Mouse (Mus musculus): ENCODE results near the gene Klf1. TPM values are rescaled to one million over a fixed set of nuclear protein-coding genes. Genes with fewer than 3 reads are reported as not detected.

Gene Klf1
- polyA plus RNA-seq, 1 experiment from 2014 or later: 0.79 TPM

Small RNA genes lying within 50 kb of the gene (microRNA-seq; reads per million reads assigned to microRNA genes)
- gene Gm24197: not detected
- 4.0 reads per million, percentile 20 among the genes with 10 or more reads in this experiment for gene Mir7069

Other genes starting within 250 kb of the Klf1 start
- 16.9 and 17.8 TPM in 2 replicates for gene Ier2, start 239.1 kb upstream of the Klf1 start, polyA plus RNA-seq (2015; fragmentation: Nextera tagmentation; extraction: Ambion mirVana)
- gene Trmt1, start 215.6 kb upstream of the Klf1 start, polyA plus RNA-seq (2015; fragmentation: Nextera tagmentation; extraction: Ambion mirVana): 63.3 and 66.7 TPM in 2 replicates
- 16.3 and 17.2 TPM in 2 replicates for gene Nacc1, start 214.1 kb upstream of the Klf1 start, polyA plus RNA-seq (2015; fragmentation: Nextera tagmentation; extraction: Ambion mirVana)
- gene Lyl1, start 200.5 kb upstream of the Klf1 start, polyA plus RNA-seq (2015; fragmentation: Nextera tagmentation; extraction: Ambion mirVana): 3.4 and 4.2 TPM in 2 replicates
- gene G430095P16Rik, start 178.9 kb upstream of the Klf1 start, polyA plus RNA-seq (2015; fragmentation: Nextera tagmentation; extraction: Ambion mirVana): 0.97 and 1.8 TPM in 2 replicates
- 48.6 and 54.0 TPM in 2 replicates for gene Nfix, start 101.6 kb upstream of the Klf1 start, polyA plus RNA-seq (2015; fragmentation: Nextera tagmentation; extraction: Ambion mirVana)
- 12.3 and 13.4 TPM in 2 replicates for gene Dand5, start 79.1 kb upstream of the Klf1 start, polyA plus RNA-seq (2015; fragmentation: Nextera tagmentation; extraction: Ambion mirVana)
- gene Gadd45gip1, start 70.4 kb upstream of the Klf1 start, polyA plus RNA-seq (2015; fragmentation: Nextera tagmentation; extraction: Ambion mirVana): 35.5 and 36.1 TPM in 2 replicates
- 88.2 and 91.7 TPM in 2 replicates for gene Rad23a, start 61.3 kb upstream of the Klf1 start, polyA plus RNA-seq (2015; fragmentation: Nextera tagmentation; extraction: Ambion mirVana)
- gene Calr, start 55.0 kb upstream of the Klf1 start, polyA plus RNA-seq (2015; fragmentation: Nextera tagmentation; extraction: Ambion mirVana): 669 and 673 TPM in 2 replicates
- 126 and 127 TPM in 2 replicates for gene Farsa, start 44.9 kb upstream of the Klf1 start, polyA plus RNA-seq (2015; fragmentation: Nextera tagmentation; extraction: Ambion mirVana)
- gene Syce2, start 29.8 kb upstream of the Klf1 start, polyA plus RNA-seq (2015; fragmentation: Nextera tagmentation; extraction: Ambion mirVana): 18.4 and 22.0 TPM in 2 replicates
- 36.1 and 37.1 TPM in 2 replicates for gene Gcdh, start 8.0 kb upstream of the Klf1 start, polyA plus RNA-seq (2015; fragmentation: Nextera tagmentation; extraction: Ambion mirVana)
- 7.1 and 7.6 TPM in 2 replicates for gene Dnase2a, start 6.6 kb downstream of the Klf1 start, polyA plus RNA-seq (2015; fragmentation: Nextera tagmentation; extraction: Ambion mirVana)
- 76.2 and 84.8 TPM in 2 replicates for gene Mast1, start 35.4 kb downstream of the Klf1 start, polyA plus RNA-seq (2015; fragmentation: Nextera tagmentation; extraction: Ambion mirVana)
- gene Rtbdn, start 45.1 kb downstream of the Klf1 start, polyA plus RNA-seq (2015; fragmentation: Nextera tagmentation; extraction: Ambion mirVana): 2.8 and 3.4 TPM in 2 replicates
- gene Gm49661, start 67.5 kb downstream of the Klf1 start, polyA plus RNA-seq (2015; fragmentation: Nextera tagmentation; extraction: Ambion mirVana): not detected in 2 replicates
- 1,276 and 1,344 TPM in 2 replicates for gene Prdx2, start 67.7 kb downstream of the Klf1 start, polyA plus RNA-seq (2015; fragmentation: Nextera tagmentation; extraction: Ambion mirVana)
- 54.2 and 54.7 TPM in 2 replicates for gene Rnaseh2a, start 67.8 kb downstream of the Klf1 start, polyA plus RNA-seq (2015; fragmentation: Nextera tagmentation; extraction: Ambion mirVana)
- gene Junb, start 76.8 kb downstream of the Klf1 start, polyA plus RNA-seq (2015; fragmentation: Nextera tagmentation; extraction: Ambion mirVana): 5.5 and 6.8 TPM in 2 replicates
- 38.9 and 41.1 TPM in 2 replicates for gene Hook2, start 88.7 kb downstream of the Klf1 start, polyA plus RNA-seq (2015; fragmentation: Nextera tagmentation; extraction: Ambion mirVana)
- not detected in 2 replicates for gene Best2, start 112.6 kb downstream of the Klf1 start, polyA plus RNA-seq (2015; fragmentation: Nextera tagmentation; extraction: Ambion mirVana)
- gene Asna1, start 123.4 kb downstream of the Klf1 start, polyA plus RNA-seq (2015; fragmentation: Nextera tagmentation; extraction: Ambion mirVana): 146 and 159 TPM in 2 replicates
- 121 and 124 TPM in 2 replicates for gene Trir, start 124.9 kb downstream of the Klf1 start, polyA plus RNA-seq (2015; fragmentation: Nextera tagmentation; extraction: Ambion mirVana)
- gene Tnpo2, start 135.0 kb downstream of the Klf1 start, polyA plus RNA-seq (2015; fragmentation: Nextera tagmentation; extraction: Ambion mirVana): 64.2 and 71.0 TPM in 2 replicates
- gene Fbxw9, start 158.1 kb downstream of the Klf1 start, polyA plus RNA-seq (2015; fragmentation: Nextera tagmentation; extraction: Ambion mirVana): 84.5 and 86.2 TPM in 2 replicates
- 0.89 and 2.0 TPM in 2 replicates for gene Gm5741, start 166.1 kb downstream of the Klf1 start, polyA plus RNA-seq (2015; fragmentation: Nextera tagmentation; extraction: Ambion mirVana)
- gene Dhps, start 169.8 kb downstream of the Klf1 start, polyA plus RNA-seq (2015; fragmentation: Nextera tagmentation; extraction: Ambion mirVana): 111 and 112 TPM in 2 replicates
- gene Wdr83os, start 178.8 kb downstream of the Klf1 start, polyA plus RNA-seq (2015; fragmentation: Nextera tagmentation; extraction: Ambion mirVana): 135 TPM in 2 replicates
- 60.3 and 66.9 TPM in 2 replicates for gene Wdr83, start 179.4 kb downstream of the Klf1 start, polyA plus RNA-seq (2015; fragmentation: Nextera tagmentation; extraction: Ambion mirVana)
- gene Man2b1, start 181.3 kb downstream of the Klf1 start, polyA plus RNA-seq (2015; fragmentation: Nextera tagmentation; extraction: Ambion mirVana): 19.8 and 20.0 TPM in 2 replicates
- gene Zfp791, start 221.2 kb downstream of the Klf1 start, polyA plus RNA-seq (2015; fragmentation: Nextera tagmentation; extraction: Ambion mirVana): 4.2 and 4.6 TPM in 2 replicates
- not detected in 2 replicates for gene Cks1brt, start 250.0 kb downstream of the Klf1 start, polyA plus RNA-seq (2015; fragmentation: Nextera tagmentation; extraction: Ambion mirVana)

Measured in midbrain, embryonic 15.5 days (tissue).